Mouse (Mus musculus): ENCODE measurements around the gene Gm45837.

Gm45837 gene

GRCm38 (mm10) chr7:101394569-101394968, 16.1 kb upstream of the Gm45837 start:
- Histone ChIP-seq H3K4me1 (replicated peaks; ENCODE audit: low read depth, low read length) (peaks cover 55% of the 10 kb centered on the region), H3K9me3 (ENCODE audit: low read length) (peaks cover 15% of the 10 kb centered on the region), H3K36me3 (ENCODE audit: insufficient read depth, low read length) (peaks cover 64% of the 10 kb centered on the region), H3K4me3 (replicated peaks; ENCODE audit: low read length) (peak overlapping the region; percentile 59), H3K27me3 (ENCODE audit: insufficient read depth, low read length) (no peaks in the 10 kb centered on the region)
- TF ChIP-seq NANOG (IDR thresholded peaks at IDR 0.05; ENCODE audit: borderline replicate concordance, low read length) (no peak), POU5F1 (IDR thresholded peaks at IDR 0.05; ENCODE audit: borderline replicate concordance, low read length) (no peak), CTCF (conservative IDR thresholded peaks at IDR 0.05; ENCODE audit: low read length) (no peak)

DNA sequence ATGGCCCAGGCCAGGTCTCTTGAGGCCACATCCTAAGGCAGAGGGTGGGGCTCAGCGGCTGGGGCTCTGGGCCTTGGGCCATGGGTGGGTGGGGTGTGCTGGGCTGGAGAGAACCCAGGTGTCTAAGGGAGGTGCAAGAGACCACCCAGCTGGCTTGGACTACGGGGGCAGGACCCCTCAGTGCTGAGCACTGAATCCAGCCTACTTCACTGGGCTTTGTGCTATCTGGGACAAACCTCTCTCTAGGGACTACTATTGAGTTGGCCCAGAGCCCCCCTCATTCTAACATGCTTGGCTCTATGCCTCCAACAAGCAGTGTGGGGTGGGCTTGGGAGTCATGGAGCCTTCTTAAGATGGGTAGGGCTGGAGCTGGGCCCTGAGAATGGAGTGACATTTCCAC, 15.2 kb upstream of the Gm45837 start:
- H3K4me1 ChIP-seq (replicated peaks; ENCODE audit: low read depth, low read length), result peaks cover 55% of the 10 kb centered on the region
- peaks cover 15% of the 10 kb centered on the region for H3K9me3 ChIP-seq (ENCODE audit: low read length)
- no peak overlapping the region; the same call in 1 of the 2 replicates for H3K4me3 ChIP-seq (replicated peaks; ENCODE audit: low read length)
- H3K27me3 ChIP-seq (ENCODE audit: insufficient read depth, low read length), result no peaks in the 10 kb centered on the region
- H3K36me3 ChIP-seq (ENCODE audit: insufficient read depth, low read length), result peaks cover 63% of the 10 kb centered on the region
- TF ChIP-seq POU5F1 (IDR thresholded peaks at IDR 0.05; ENCODE audit: borderline replicate concordance, low read length) (no peak), NANOG (IDR thresholded peaks at IDR 0.05; ENCODE audit: borderline replicate concordance, low read length) (no peak), CTCF (conservative IDR thresholded peaks at IDR 0.05; ENCODE audit: low read length) (no peak)

- Histone ChIP-seq H3K36me3 (ENCODE audit: insufficient read depth, low read length) (peaks cover 72% of the 10 kb centered on the region), H3K4me3 (replicated peaks; ENCODE audit: low read length) (no peak overlapping the region), H3K27me3 (ENCODE audit: insufficient read depth, low read length) (no peaks in the 10 kb centered on the region), H3K4me1 (replicated peaks; ENCODE audit: low read depth, low read length) (peaks cover 44% of the 10 kb centered on the region), H3K9me3 (ENCODE audit: low read length) (peaks cover 15% of the 10 kb centered on the region)
- TF ChIP-seq CTCF (conservative IDR thresholded peaks at IDR 0.05; ENCODE audit: low read length) (no peak), NANOG (IDR thresholded peaks at IDR 0.05; ENCODE audit: borderline replicate concordance, low read length) (no peak), POU5F1 (IDR thresholded peaks at IDR 0.05; ENCODE audit: borderline replicate concordance, low read length) (no peak)
Measured at GRCm38 (mm10) chr7:101397175-101397574, 13.5 kb upstream of the Gm45837 start.

GRCm38 (mm10) chr7:101401510-101401909, 9.2 kb upstream of the Gm45837 start:
- Histone ChIP-seq H3K4me3 (replicated peaks; ENCODE audit: low read length) (no peak overlapping the region), H3K4me1 (replicated peaks; ENCODE audit: low read depth, low read length) (peaks cover under 1% of the 10 kb centered on the region), H3K9me3 (ENCODE audit: low read length) (peaks cover 15% of the 10 kb centered on the region), H3K36me3 (ENCODE audit: insufficient read depth, low read length) (peaks cover 93% of the 10 kb centered on the region), H3K27me3 (ENCODE audit: insufficient read depth, low read length) (no peaks in the 10 kb centered on the region)
- no peak for TF ChIP-seq CTCF (conservative IDR thresholded peaks at IDR 0.05; ENCODE audit: low read length)
- TF ChIP-seq NANOG (IDR thresholded peaks at IDR 0.05; ENCODE audit: borderline replicate concordance, low read length), result no peak
- TF ChIP-seq POU5F1 (IDR thresholded peaks at IDR 0.05; ENCODE audit: borderline replicate concordance, low read length), result no peak

DNA sequence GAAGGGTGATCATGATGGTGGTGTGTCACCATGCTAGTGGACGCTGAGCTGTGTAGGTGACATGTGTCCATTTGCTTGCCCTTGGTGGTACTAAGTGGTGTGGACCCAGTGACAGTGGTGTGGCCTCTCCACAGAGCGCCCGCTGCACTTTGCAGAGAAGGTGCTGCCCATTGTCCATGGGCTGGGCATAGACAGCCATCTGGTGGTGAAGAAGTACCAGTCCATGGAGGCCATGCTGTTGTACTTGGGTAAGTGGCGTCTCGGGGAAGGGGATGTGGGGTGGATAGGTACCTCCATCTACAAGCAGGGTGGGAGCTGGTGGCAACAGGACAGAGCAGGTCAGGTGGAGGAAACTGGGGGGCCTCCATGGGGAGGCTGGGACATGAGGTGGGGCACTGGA, 6.9 kb upstream of the Gm45837 start:
- Histone ChIP-seq H3K36me3 (ENCODE audit: insufficient read depth, low read length) (peaks cover 90% of the 10 kb centered on the region), H3K27me3 (ENCODE audit: insufficient read depth, low read length) (no peaks in the 10 kb centered on the region), H3K9me3 (ENCODE audit: low read length) (no peaks in the 10 kb centered on the region), H3K4me1 (replicated peaks; ENCODE audit: low read depth, low read length) (no peaks in the 10 kb centered on the region), H3K4me3 (replicated peaks; ENCODE audit: low read length) (no peak overlapping the region)
- no peak for TF ChIP-seq POU5F1 (IDR thresholded peaks at IDR 0.05; ENCODE audit: borderline replicate concordance, low read length)
- no peak for TF ChIP-seq NANOG (IDR thresholded peaks at IDR 0.05; ENCODE audit: borderline replicate concordance, low read length)
- no peak for TF ChIP-seq CTCF (conservative IDR thresholded peaks at IDR 0.05; ENCODE audit: low read length)

DNA sequence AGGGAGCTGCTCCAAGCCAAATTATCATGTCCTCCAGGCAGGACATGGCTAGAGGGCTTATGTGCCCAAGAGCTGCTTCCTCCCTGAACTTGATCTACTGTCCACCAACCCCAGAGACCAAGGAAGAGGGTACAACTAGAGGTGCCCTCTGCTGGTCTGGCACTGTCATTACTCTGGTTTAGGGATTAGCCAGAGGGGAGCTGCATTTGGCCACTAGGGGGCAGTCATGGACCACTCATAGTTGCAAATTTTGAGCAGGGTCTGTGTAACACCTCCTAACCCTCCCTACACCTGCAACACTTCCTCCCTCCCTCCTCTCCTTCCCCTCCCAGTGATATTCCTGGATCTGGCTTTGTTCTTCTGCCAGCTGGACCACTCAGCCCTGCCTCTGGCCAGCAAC, 2.1 kb downstream of the Gm45837 start:
- no peak for TF ChIP-seq NANOG (IDR thresholded peaks at IDR 0.05; ENCODE audit: borderline replicate concordance, low read length)
- peak; percentile 99 for TF ChIP-seq CTCF (conservative IDR thresholded peaks at IDR 0.05; ENCODE audit: low read length)
- no peak for TF ChIP-seq POU5F1 (IDR thresholded peaks at IDR 0.05; ENCODE audit: borderline replicate concordance, low read length)
- H3K4me3 ChIP-seq (replicated peaks; ENCODE audit: low read length), result no peak overlapping the region

DNA sequence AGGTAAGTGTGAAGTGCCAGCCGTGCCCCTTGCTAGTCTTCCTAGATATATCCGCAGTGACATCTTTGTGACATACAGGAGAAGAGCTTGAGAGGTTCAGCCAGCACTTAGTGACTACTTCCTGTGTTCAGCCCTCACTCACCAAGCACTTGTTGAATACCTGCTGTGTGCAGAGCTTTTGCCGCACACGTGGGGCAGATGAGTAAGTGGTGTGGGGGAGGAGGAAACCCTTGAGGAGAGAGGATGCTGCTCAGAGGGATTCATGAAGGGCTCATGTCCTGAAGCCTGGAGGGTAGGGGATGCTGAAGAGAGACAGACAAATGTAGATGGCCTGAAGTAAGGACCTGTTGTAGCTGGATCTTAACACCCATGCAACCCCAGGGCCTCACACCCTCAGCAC, 3.5 kb downstream of the Gm45837 start:
- H3K36me3 ChIP-seq (ENCODE audit: insufficient read depth, low read length), result peaks cover 35% of the 10 kb centered on the region
- H3K9me3 ChIP-seq (ENCODE audit: low read length), result no peaks in the 10 kb centered on the region
- no peak for TF ChIP-seq POU5F1 (IDR thresholded peaks at IDR 0.05; ENCODE audit: borderline replicate concordance, low read length)
- TF ChIP-seq NANOG (IDR thresholded peaks at IDR 0.05; ENCODE audit: borderline replicate concordance, low read length), result no peak
- no peak for TF ChIP-seq CTCF (conservative IDR thresholded peaks at IDR 0.05; ENCODE audit: low read length)
- peaks cover 22% of the 10 kb centered on the region for H3K27me3 ChIP-seq (ENCODE audit: insufficient read depth, low read length)
- H3K4me3 ChIP-seq (replicated peaks; ENCODE audit: low read length), result no peak overlapping the region
- H3K4me1 ChIP-seq (replicated peaks; ENCODE audit: low read depth, low read length), result peaks cover 41% of the 10 kb centered on the region

More for the DNA sequence above, 2.1 kb downstream of the Gm45837 start:
- H3K9me3 ChIP-seq (ENCODE audit: low read length), result no peaks in the 10 kb centered on the region
- H3K36me3 ChIP-seq (ENCODE audit: insufficient read depth, low read length), result peaks cover 49% of the 10 kb centered on the region
- H3K4me1 ChIP-seq (replicated peaks; ENCODE audit: low read depth, low read length), result peaks cover 35% of the 10 kb centered on the region
- H3K27me3 ChIP-seq (ENCODE audit: insufficient read depth, low read length), result peaks cover 13% of the 10 kb centered on the region

- Histone ChIP-seq H3K9me3 (ENCODE audit: low read length) (no peaks in the 10 kb centered on the region), H3K4me3 (replicated peaks; ENCODE audit: low read length) (no peak overlapping the region), H3K36me3 (ENCODE audit: insufficient read depth, low read length) (peaks cover 34% of the 10 kb centered on the region), H3K27me3 (ENCODE audit: insufficient read depth, low read length) (peaks cover 24% of the 10 kb centered on the region), H3K4me1 (replicated peaks; ENCODE audit: low read depth, low read length) (peaks cover 46% of the 10 kb centered on the region)
- TF ChIP-seq NANOG (IDR thresholded peaks at IDR 0.05; ENCODE audit: borderline replicate concordance, low read length), result no peak
- TF ChIP-seq POU5F1 (IDR thresholded peaks at IDR 0.05; ENCODE audit: borderline replicate concordance, low read length), result no peak
- TF ChIP-seq CTCF (conservative IDR thresholded peaks at IDR 0.05; ENCODE audit: low read length), result no peak
Measured at GRCm38 (mm10) chr7:101414661-101415511, 4.2 kb downstream of the Gm45837 start.

Measured in E14TG2a.4 (cell line).